Mouse (Mus musculus): Measurements from ENCODE around the gene Itpr3. TPM values are rescaled to one million over a fixed set of nuclear protein-coding genes. Genes with fewer than 3 reads are reported as not detected.

The Itpr3 gene
- 1 to 10 TPM; 1.4 to 2.8 (median 2.0) TPM for total RNA-seq (2022)

- DNase-seq (ENCODE audit: low spot score in 2 of 2), result peak in 1 of 2 experiments; percentile 39
These were observed at the start of gene Itpr3 for GRCm38 (mm10) chr17:27056812-27057516. Gene Itpr3, plus strand, starts transcription at chr17:27057304.

GRCm38 (mm10) chr17:27008277-27008676 lies 48.8 kb upstream of the Itpr3 start:
- no peak for DNase-seq (ENCODE audit: low spot score in 2 of 2)

DNA sequence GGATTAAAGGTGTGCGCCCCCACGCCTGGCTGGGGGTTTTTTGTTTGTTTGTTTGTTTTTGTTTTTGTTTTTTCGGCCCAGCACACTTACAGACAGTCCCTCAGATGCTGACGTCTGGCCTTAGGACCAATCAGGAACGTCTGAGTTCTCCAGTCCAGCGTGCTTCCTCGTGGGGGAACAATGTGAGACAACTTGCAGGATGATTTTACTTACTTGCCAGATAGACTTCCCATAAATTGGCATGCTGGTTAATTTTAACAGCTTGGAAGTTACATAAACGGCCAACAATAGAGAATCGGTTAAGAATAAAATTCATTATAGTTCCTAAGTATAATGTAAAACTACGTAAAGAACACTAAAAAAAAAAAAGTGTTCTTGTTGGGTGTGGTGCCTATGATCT lies 45.9 kb upstream of the Itpr3 start:
- DNase-seq (ENCODE audit: low spot score in 2 of 2), result no peak

GRCm38 (mm10) chr17:27011998-27012672 lies 45.0 kb upstream of the Itpr3 start:
- no peak for DNase-seq (ENCODE audit: low spot score in 2 of 2)

DNA sequence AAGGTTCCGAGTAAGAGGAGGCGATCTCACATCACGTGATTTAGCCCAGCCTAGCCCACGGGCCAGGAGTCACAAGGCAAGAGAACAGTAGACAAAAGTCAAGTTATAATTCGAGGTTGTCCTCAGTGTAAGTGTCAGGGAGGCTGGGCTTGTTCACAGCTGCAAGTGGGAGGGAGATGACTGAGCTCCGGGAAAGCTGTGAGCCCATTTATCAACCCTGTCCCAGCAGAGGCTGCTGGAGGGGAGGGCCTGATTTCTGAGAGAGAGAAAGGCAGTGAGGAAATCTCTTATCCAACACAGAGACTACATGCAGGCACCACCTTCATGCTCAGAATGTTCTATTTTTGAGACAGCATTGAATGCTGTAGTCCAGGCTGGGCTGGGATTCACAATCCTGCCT lies 44.2 kb upstream of the Itpr3 start:
- DNase-seq (ENCODE audit: low spot score in 2 of 2), result no peak

- DNase-seq (ENCODE audit: low spot score in 2 of 2), result peak; percentile 79 to 80
These were observed 39.3 kb upstream of the Itpr3 start for GRCm38 (mm10) chr17:27017564-27018499.

GRCm38 (mm10) chr17:27018555-27019196 lies 38.4 kb upstream of the Itpr3 start:
- DNase-seq (ENCODE audit: low spot score in 2 of 2), result no peak

DNA sequence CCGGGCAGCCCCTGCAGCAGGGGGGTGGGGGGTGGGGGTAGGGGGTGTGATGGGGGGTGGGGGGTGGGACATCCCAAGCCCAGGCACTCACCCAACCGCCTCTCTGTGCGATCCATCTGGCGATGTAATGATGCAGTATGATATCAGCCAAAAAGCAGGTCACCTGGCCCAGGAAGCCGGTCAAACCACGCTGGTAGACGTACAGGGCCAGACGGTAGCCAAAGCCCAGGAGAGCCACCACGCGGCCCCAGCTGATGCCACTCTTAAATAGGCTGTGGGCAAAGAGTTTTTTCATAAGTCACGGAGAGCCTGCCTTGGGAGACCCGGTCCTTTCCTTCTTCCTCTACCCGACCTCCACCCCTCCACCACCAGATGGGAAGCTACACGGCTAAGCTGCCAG lies 36.0 kb upstream of the Itpr3 start:
- DNase-seq (ENCODE audit: low spot score in 2 of 2), result no peak

GRCm38 (mm10) chr17:27021736-27022135 lies 35.4 kb upstream of the Itpr3 start:
- no peak for DNase-seq (ENCODE audit: low spot score in 2 of 2)

DNA sequence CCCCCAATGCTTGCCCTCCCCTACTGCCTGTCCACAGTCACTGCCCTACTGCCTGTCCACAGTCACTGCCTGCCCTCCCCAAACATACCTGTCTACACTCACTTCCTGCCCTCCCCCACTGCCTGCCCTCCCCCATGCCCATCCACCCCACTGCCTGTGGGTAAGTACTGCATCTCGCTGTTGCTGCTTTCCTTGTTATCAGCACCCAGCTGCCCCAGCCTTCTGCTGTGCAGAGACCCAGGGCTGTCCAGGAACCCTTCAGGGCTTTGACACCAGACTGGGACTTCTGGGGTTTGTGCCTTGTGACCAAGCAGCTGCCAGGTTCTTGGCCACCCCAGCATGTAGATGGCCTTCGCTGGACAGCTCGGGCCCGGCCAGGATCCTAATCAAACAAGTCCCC lies 33.8 kb upstream of the Itpr3 start:
- no peak for DNase-seq (ENCODE audit: low spot score in 2 of 2)

DNA sequence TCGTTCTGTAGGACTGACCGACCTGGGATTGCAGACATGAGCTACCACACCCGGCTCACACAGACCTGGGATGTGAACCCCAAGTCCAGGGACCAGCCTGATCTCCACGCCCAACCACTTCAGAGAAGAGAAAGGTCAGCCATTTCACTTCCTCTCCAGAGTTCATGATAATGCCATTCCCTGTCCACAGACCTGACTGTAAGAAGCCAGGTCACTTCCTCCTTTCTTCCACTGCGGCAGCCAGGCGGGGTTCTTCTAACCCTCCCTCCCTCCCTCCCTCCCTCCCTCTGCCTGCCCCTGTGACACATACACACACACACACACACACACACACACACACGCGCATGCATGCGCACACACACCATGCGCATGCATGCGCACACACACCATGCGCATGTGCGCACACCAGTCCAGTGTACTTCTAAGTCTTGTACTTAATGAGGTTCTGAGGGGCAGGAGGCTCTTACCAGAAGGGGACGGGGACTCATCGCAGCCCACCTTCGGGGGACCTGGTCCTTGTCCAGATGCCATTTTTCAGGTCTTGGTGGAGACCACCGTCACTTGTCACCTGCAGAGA lies 31.7 kb upstream of the Itpr3 start:
- DNase-seq (ENCODE audit: low spot score in 2 of 2), result no peak

GRCm38 (mm10) chr17:27025951-27026350 lies 31.2 kb upstream of the Itpr3 start:
- no peak for DNase-seq (ENCODE audit: low spot score in 2 of 2)

DNA sequence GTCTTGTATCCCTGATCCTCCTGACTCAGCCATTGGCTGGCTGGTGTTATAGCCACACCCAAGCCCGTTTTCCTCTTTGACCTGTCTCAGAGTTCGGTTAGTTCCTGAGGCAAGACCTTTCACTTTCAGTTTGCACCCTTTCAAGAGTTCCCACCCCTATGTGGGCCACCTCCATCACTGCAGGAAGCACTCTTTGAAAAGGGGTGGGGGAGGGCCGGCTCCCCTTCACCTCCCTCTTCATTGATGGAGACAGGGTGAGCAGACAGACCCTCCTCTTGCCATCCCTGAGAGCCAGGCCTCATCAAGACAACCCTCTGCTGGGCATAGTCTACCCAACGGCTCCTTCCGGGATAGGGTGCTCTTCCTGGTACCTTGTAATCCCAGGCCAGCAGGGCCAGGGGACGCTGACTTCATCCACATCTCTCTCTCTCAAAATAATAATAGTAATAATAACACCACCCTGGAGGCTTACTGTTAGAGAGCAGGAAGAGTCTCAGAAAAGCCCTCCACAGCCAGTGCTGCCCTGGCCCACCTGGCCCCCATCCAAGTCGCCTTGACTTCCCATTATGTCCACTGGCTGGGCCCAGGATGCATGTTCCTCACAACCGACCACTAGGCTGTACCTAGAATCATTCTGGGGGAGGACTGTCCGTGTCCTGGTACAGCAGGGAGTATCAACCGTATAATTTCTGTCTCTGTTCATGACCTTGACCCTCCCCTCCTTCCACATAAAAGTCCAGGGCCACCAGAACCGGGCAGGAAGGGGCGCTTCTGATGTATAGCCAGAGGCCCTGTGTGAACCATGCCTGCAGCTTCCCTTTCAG lies 29.4 kb upstream of the Itpr3 start:
- DNase-seq (ENCODE audit: low spot score in 2 of 2), result no peak

GRCm38 (mm10) chr17:27028284-27028795 lies 28.8 kb upstream of the Itpr3 start:
- peak; percentile 75 to 83 for DNase-seq (ENCODE audit: low spot score in 2 of 2)

DNA sequence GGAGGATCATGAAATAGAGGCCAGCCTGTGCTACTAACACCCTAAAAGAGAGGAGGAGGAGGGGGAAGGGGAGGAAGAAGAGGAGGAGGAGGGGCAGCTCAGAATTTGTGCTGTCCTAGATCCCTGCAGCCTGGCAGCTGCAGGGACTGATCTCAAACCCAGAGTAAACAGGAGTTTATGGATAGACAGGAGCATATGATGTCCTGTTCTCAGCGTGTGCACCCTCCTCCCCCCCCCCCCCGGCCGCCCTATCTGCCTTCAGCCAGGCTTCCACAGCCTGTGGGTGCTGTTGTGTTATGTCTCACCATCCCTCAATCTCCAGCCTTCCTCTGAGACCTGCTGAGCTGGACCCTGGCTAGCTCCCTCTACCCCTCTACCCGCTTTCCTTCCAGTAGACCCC lies 28.2 kb upstream of the Itpr3 start, which contains the start of gene Bak1:
Bak1 (minus strand) TSS at position 101 of the 400 bp plus-strand sequence.
- DNase-seq (ENCODE audit: low spot score in 2 of 2), result no peak

GRCm38 (mm10) chr17:27029431-27029830 lies 27.7 kb upstream of the Itpr3 start:
- DNase-seq (ENCODE audit: low spot score in 2 of 2), result no peak

GRCm38 (mm10) chr17:27030896-27031295 lies 26.2 kb upstream of the Itpr3 start:
- no peak for DNase-seq (ENCODE audit: low spot score in 2 of 2)

DNA sequence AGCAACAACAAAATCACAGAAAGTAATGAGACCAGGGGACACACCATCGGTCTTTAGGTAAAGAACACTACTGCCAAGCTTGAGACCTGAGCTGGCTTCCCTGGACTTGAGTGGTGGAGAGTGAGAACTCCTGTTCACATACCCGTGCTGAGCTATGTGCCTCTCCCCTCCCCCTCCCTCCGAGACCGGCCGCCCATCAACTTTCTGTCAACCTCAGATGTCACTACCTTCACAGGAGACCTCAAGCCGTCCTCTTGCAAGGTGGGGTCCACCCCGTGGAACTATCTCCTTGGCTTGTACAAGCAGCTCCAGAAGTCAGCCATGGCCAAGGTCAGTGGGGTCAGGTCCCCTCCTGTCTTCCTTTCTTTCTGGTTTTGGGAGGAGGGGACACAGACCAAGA lies 24.8 kb upstream of the Itpr3 start:
- no peak for DNase-seq (ENCODE audit: low spot score in 2 of 2)

GRCm38 (mm10) chr17:27032869-27033268 lies 24.2 kb upstream of the Itpr3 start:
- peak; percentile 62 to 67 for DNase-seq (ENCODE audit: low spot score in 2 of 2)

DNA sequence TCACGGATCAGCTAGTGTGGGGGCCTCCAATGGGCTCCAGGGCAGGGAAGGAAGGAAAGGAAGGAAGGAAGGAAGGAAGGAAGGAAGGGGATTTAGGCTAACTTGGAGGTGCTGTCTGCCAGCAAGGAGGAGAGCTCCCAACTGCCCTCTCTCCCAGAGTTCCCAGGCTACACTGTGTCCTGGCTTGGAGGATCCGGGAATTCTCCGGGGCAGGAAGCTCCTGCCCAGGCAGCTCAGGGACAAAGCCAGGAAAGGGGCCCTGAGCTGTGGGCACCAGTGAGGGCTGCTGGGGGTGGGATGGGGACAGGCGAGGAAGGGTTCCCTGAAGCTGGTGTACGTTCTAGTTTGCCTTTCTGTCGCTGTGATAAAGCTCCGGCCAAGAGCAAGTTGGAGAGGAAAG lies 20.6 kb upstream of the Itpr3 start:
- no peak for DNase-seq (ENCODE audit: low spot score in 2 of 2)
